Mouse (Mus musculus) lung, postnatal 25 days (tissue): ENCODE results near the gene Cep290.

Experiments used
- DNase-seq: peaks from one replicate; pipeline ENCODE4 v3.0.0; 2022; ENCODE audit warnings: low spot score

The Cep290 gene

DNA sequence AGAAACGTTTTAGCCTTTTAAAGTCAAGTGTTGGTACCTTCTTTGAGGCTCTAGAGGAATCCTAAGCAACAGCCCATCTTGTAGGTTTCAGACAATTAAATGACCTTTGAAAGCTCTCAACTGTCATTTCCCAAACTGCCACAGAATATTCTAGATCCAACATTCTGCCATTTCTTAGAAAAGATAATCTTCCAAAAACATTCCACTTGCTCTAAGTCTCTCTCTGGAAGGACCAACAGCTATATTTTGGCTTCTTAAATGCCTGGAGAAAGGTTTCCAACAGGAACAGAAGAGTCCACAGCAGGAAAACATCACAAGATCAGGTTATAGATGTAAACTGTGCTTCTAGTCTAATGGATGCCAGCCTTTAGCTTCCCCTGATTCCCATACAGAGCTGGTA, 103.0 kb downstream of the Cep290 start, which contains the start of the genes 4930430F08Rik and 1700017N19Rik:
4930430F08Rik (minus strand) TSS at position 101 of the 400 bp plus-strand sequence.
1700017N19Rik (plus strand) TSS at position 162 of the 400 bp plus-strand sequence.
- DNase-seq, result no peak

- no peak for DNase-seq
Observed at GRCm38 (mm10) chr10:100598339-100598738, 111.0 kb downstream of the Cep290 start.

- DNase-seq, result no peak
Observed at GRCm38 (mm10) chr10:100603511-100603910, 116.2 kb downstream of the Cep290 start.

DNA sequence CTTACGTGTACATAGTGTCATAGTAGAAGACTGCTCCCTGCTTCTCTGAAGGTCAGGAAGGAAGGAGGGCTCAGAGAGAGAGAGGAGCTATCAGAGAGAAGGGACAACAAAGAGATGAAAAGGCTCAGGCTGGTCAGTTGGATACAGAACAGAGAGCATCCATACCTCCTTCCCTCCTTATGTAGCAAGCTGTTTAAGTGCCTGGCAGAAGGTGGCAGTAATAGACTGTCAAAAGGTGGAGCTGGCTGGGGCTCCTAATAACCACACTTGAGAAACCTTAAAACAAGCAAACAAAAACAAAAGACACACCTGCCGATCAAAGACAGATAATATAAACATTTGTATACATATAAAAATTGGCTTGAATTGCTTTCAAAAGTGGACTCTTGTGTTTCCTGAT, 116.9 kb downstream of the Cep290 start:
- DNase-seq, result no peak

DNA sequence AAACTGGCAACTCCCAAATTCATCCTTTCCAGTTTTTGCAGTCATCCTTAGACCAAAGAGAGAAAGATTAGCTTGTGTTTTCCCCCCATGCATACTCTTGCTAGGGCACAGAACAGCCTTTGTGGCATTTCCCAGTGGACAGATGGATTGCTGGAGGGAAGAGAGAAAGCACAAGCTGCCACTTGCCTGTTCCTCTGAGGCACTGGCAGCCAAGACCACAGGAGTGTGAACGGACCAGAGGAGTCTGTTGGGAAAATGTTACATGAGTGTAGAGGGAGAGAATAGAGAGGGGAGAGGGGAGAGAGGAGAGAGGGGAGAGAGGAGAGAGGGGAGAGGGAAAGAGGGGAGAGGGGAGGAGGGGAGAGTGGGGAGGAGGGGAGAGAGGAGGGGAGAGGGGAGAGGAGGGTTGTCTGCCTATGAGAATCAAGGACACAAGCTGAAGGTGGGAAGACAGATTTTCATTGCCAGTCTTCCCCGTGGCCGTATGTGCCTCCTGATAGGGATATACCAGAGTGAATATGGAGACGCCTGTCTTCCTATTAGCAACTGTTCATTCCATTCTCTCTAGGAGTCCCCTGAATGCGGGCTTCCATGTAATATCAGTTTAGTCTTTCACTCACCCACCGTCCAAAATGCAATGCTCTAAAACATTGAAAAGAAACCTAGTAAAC, 130.0 kb downstream of the Cep290 start:
- no peak for DNase-seq

DNA sequence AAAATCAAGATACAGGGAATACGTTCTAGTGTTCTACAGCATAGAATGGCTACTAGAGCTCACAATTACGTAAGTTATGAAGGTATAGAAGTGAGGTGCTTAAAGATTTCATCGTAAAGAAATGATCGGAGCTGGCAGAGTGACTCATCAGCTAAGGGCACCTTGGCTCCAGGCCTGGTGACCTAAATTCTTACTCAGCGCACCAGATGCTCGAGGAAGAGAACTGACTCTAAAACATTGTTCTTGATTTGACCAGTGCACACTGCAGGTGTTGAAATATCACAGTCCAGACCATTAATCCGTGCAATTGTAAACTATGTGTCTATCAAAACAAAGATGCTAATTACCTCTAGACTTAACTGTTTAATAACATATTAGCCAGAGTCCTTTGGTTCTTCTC, 132.1 kb downstream of the Cep290 start:
- DNase-seq, result no peak

- DNase-seq, result no peak
Observed at GRCm38 (mm10) chr10:100620040-100620439, 132.7 kb downstream of the Cep290 start.

GRCm38 (mm10) chr10:100622494-100622893, 135.1 kb downstream of the Cep290 start:
- no peak for DNase-seq
